8 mouse cellular contexts compared by ENCODE assay signal in genomic region chr1:37687515-37687914, GRCm38 (mm10). TPM values are rescaled to one million over a fixed set of nuclear protein-coding genes. Genes with fewer than 3 reads are reported as not detected.
A peak's percentile ranks its signal among the peaks of the same experiment; 100 is the strongest.
DNase-seq lines count a peak whose midpoint lies in the region; ATAC-seq and TF ChIP-seq lines count a peak whose summit lies in the region.
"Had no signal": no experiment of that assay in that cellular context is flagged by ENCODE, and none has a peak within 500 bp of the region (broad histone marks: within the 10 kb centered on the region; RNA-seq: fewer than 3 reads in every experiment).

No protein-coding gene starts in this region.

- peak; percentile 88 for TF ChIP-seq EP300 in lung, postnatal 0 days (IDR thresholded peaks at IDR 0.05)

- H3K4me3 ChIP-seq in hindbrain, postnatal 0 days (ENCODE audit: low read length), result no peak overlapping the region; the same call in 1 of the 2 replicates
- H3K4me3 ChIP-seq in hindbrain, embryonic 12.5 days, result no peak overlapping the region
- H3K4me3 ChIP-seq in lung, postnatal 0 days (ENCODE audit: low read depth, low read length), result 0 out of 2 replicates have a peak overlapping the region, but pooled peaks have one; percentile 3
- no peak overlapping the region for H3K4me3 ChIP-seq in midbrain, embryonic 16.5 days (ENCODE audit: low read depth, low read length)
- H3K4me3 ChIP-seq: midbrain, embryonic 12.5 days had no signal

- no peak for TF ChIP-seq CTCF in hindbrain, postnatal 0 days (IDR thresholded peaks at IDR 0.05; ENCODE audit: low read depth)
- TF ChIP-seq CTCF in lung, postnatal 0 days (IDR thresholded peaks at IDR 0.05), result no peak; the same call in 1 of the 2 replicates

- H3K27me3 ChIP-seq in hindbrain, postnatal 0 days (ENCODE audit: insufficient read depth, low read length), result no peaks in the 10 kb centered on the region
- no peaks in the 10 kb centered on the region for H3K27me3 ChIP-seq in hindbrain, embryonic 12.5 days
- no peaks in the 10 kb centered on the region for H3K27me3 ChIP-seq in lung, postnatal 0 days (replicated peaks; ENCODE audit: insufficient read depth, low read length)
- no peaks in the 10 kb centered on the region for H3K27me3 ChIP-seq in midbrain, embryonic 16.5 days (ENCODE audit: control insufficient read depth, insufficient read depth, low read depth, low read length)
- H3K27me3 ChIP-seq: midbrain, embryonic 12.5 days had no signal

- no peak overlapping the region for H3K9ac ChIP-seq in hindbrain, postnatal 0 days (replicated peaks; ENCODE audit: low read length)
- no peak overlapping the region for H3K9ac ChIP-seq in hindbrain, embryonic 12.5 days
- H3K9ac ChIP-seq in lung, postnatal 0 days (replicated peaks; ENCODE audit: low read depth), result no peak overlapping the region
- H3K9ac ChIP-seq in midbrain, embryonic 16.5 days (ENCODE audit: low read depth, low read length), result no peak overlapping the region
- H3K9ac ChIP-seq: midbrain, embryonic 12.5 days had no signal

- H3K4me2 ChIP-seq in hindbrain, postnatal 0 days (ENCODE audit: low read depth, low read length), result peak overlapping the region; percentile 40
- H3K4me2 ChIP-seq in hindbrain, embryonic 12.5 days (replicated peaks), result no peak overlapping the region
- H3K4me2 ChIP-seq in lung, postnatal 0 days (replicated peaks; ENCODE audit: low read depth, low read length), result peak overlapping the region; percentile 44
- no peak overlapping the region for H3K4me2 ChIP-seq in midbrain, embryonic 16.5 days (ENCODE audit: low read length)
- H3K4me2 ChIP-seq: midbrain, embryonic 12.5 days had no signal

- WGBS in hindbrain, postnatal 0 days, result 35% methylated on average over 5 of the region's 5 CpGs
- WGBS in hindbrain, embryonic 12.5 days, result 70% methylated on average over 5 of the region's 5 CpGs
- 30% methylated on average over 5 of the region's 5 CpGs for WGBS in lung, postnatal 0 days
- 72% methylated on average over 5 of the region's 5 CpGs for WGBS in midbrain, embryonic 16.5 days

- peak; percentile 61 for ATAC-seq in hindbrain, postnatal 0 days
- ATAC-seq in hindbrain, embryonic 12.5 days (ENCODE audit: low FRiP score), result no peak
- ATAC-seq in lung, postnatal 0 days, result peak; percentile 79
- no peak for ATAC-seq in midbrain, embryonic 16.5 days

- H3K4me1 ChIP-seq in hindbrain, postnatal 0 days (ENCODE audit: insufficient read depth, low read length), result peaks cover 6% of the 10 kb centered on the region; the same call in 1 of the 2 replicates
- H3K4me1 ChIP-seq in hindbrain, embryonic 12.5 days, result peaks cover 10% of the 10 kb centered on the region; the same call in 1 of the 2 replicates
- H3K4me1 ChIP-seq in lung, postnatal 0 days (ENCODE audit: insufficient read depth, low read depth, low read length), result peaks cover 4% of the 10 kb centered on the region; the same call in 1 of the 2 replicates
- H3K4me1 ChIP-seq in midbrain, embryonic 16.5 days (ENCODE audit: control insufficient read depth, insufficient read depth, low read length), result no peaks in the 10 kb centered on the region

- no peaks in the 10 kb centered on the region for H3K36me3 ChIP-seq in hindbrain, postnatal 0 days (ENCODE audit: insufficient read depth, low read length)
- no peaks in the 10 kb centered on the region for H3K36me3 ChIP-seq in hindbrain, embryonic 12.5 days
- no peaks in the 10 kb centered on the region for H3K36me3 ChIP-seq in lung, postnatal 0 days (ENCODE audit: insufficient read depth, low read length)
- no peaks in the 10 kb centered on the region for H3K36me3 ChIP-seq in midbrain, embryonic 16.5 days (ENCODE audit: control insufficient read depth, insufficient read depth, low read length)
- H3K36me3 ChIP-seq: midbrain, embryonic 12.5 days had no signal

- H3K27ac ChIP-seq in hindbrain, postnatal 0 days, result 0 out of 2 replicates have a peak overlapping the region, but pooled peaks have one; percentile 5
- H3K27ac ChIP-seq in hindbrain, embryonic 12.5 days, result no peak overlapping the region
- H3K27ac ChIP-seq in lung, postnatal 0 days (ENCODE audit: low read length), result peak overlapping the region; percentile 87
- no peak overlapping the region for H3K27ac ChIP-seq in midbrain, embryonic 16.5 days (ENCODE audit: low read length)
- H3K27ac ChIP-seq: midbrain, embryonic 12.5 days had no signal

- peak; percentile 58 for DNase-seq in hindbrain, postnatal 0 days (ENCODE audit: low spot score)
- peak; percentile 74 for DNase-seq in brain, adult 2 months (ENCODE audit: low read depth, low spot score)
- peak; percentile 39 to 70 for DNase-seq in cerebellum, postnatal 14 days
- peak; percentile 94 for DNase-seq in lung, postnatal 0 days (ENCODE audit: low spot score)
- DNase-seq in frontal cortex, adult 2 months (ENCODE audit: extremely low spot score in 1 of 2, low spot score in 1 of 2), result no peak

- no peaks in the 10 kb centered on the region for H3K9me3 ChIP-seq in hindbrain, postnatal 0 days (ENCODE audit: low read length)
- no peaks in the 10 kb centered on the region for H3K9me3 ChIP-seq in hindbrain, embryonic 12.5 days (replicated peaks)
- H3K9me3 ChIP-seq in lung, postnatal 0 days (ENCODE audit: low read length), result no peaks in the 10 kb centered on the region
- H3K9me3 ChIP-seq in midbrain, embryonic 16.5 days (replicated peaks; ENCODE audit: control insufficient read depth, low read length, poor library complexity, severe bottlenecking), result no peaks in the 10 kb centered on the region; the same call in 1 of the 2 replicates
- H3K9me3 ChIP-seq: midbrain, embryonic 12.5 days had no signal

RNA-seq across cellular contexts. Expression of gene 2010300C02Rik, which starts 32.4 kb away (rescaled TPM):
- total RNA-seq in hindbrain, postnatal 0 days (2014; rRNA removed), result 7.1 and 10.0 TPM in 2 replicates
- polyA plus RNA-seq in hindbrain, postnatal 0 days (2015; fragmentation: Nextera tagmentation; extraction: Ambion mirVana), result 4.1 and 5.3 TPM in 2 replicates
- 2.6 TPM in 2 replicates for polyA plus RNA-seq in hindbrain, embryonic 12.5 days (2016; fragmentation: Nextera tagmentation; extraction: Ambion mirVana)
- 9.2 TPM in 2 replicates for polyA plus RNA-seq in lung, postnatal 0 days (2015; fragmentation: Nextera tagmentation; extraction: Ambion mirVana)
- polyA plus RNA-seq in frontal cortex, adult 2 months (2012; rRNA removed), result 143 and 163 TPM in 2 replicates
- polyA plus RNA-seq in midbrain, embryonic 16.5 days (2015; fragmentation: Nextera tagmentation; extraction: Ambion mirVana), result 3.3 and 3.6 TPM in 2 replicates

Comparison
In these comparisons a context has a peak if more than half of its experiments do, and no peak if none do; other contexts are left out.
1. ATAC-seq: peak in hindbrain, postnatal 0 days (single experiment) and lung, postnatal 0 days (single experiment); none in hindbrain, embryonic 12.5 days (single experiment) and midbrain, embryonic 16.5 days (single experiment).
2. H3K27ac ChIP-seq: peak in hindbrain, postnatal 0 days (single experiment) and lung, postnatal 0 days (single experiment); none in hindbrain, embryonic 12.5 days (single experiment) and midbrain, embryonic 16.5 days (single experiment).
3. H3K4me2 ChIP-seq: peak in hindbrain, postnatal 0 days (single experiment) and lung, postnatal 0 days (single experiment); none in hindbrain, embryonic 12.5 days (single experiment) and midbrain, embryonic 16.5 days (single experiment).
4. DNase-seq: peak in hindbrain, postnatal 0 days (single experiment), brain, adult 2 months (single experiment), cerebellum, postnatal 14 days (2 of 2) and lung, postnatal 0 days (single experiment); none in frontal cortex, adult 2 months (0 of 2).
5. RNA of gene 2010300C02Rik, which starts 32.4 kb away (polyA plus RNA-seq): 143 to 163 TPM in frontal cortex, adult 2 months; 9.2 TPM in lung, postnatal 0 days, 4.1 to 5.3 TPM in hindbrain, postnatal 0 days, 3.3 to 3.6 TPM in midbrain, embryonic 16.5 days and 2.6 TPM in hindbrain, embryonic 12.5 days; every median in the first group is over 10 times any median in the second.